Comparison of ENCODE assay signal across 23 mouse cellular contexts in genomic region chr3:133075560-133075959, GRCm38 (mm10).
"Had no signal": no experiment of that assay in that cellular context is flagged by ENCODE, and none has a peak within 500 bp of the region (broad histone marks: within the 10 kb centered on the region; RNA-seq: fewer than 3 reads in every experiment).

No protein-coding gene starts in this region.

- H3K27me3 ChIP-seq: heart, embryonic 12.5 days; hindbrain, embryonic 13.5 days; hindbrain, embryonic 15.5 days; kidney, embryonic 15.5 days; limb, embryonic 13.5 days; limb, embryonic 15.5 days; liver, embryonic 12.5 days had no signal

- H3K9me3 ChIP-seq: heart, embryonic 10.5 days; heart, embryonic 12.5 days; hindbrain, embryonic 13.5 days; hindbrain, embryonic 15.5 days; kidney, embryonic 15.5 days; limb, embryonic 13.5 days; limb, embryonic 15.5 days; liver, embryonic 12.5 days had no signal

- H3K4me1 ChIP-seq: heart, embryonic 10.5 days; hindbrain, embryonic 13.5 days; hindbrain, embryonic 15.5 days; kidney, embryonic 15.5 days; limb, embryonic 13.5 days; limb, embryonic 15.5 days had no signal

- H3K9ac ChIP-seq: heart, embryonic 12.5 days; hindbrain, embryonic 13.5 days; hindbrain, embryonic 15.5 days; kidney, embryonic 15.5 days; limb, embryonic 13.5 days; limb, embryonic 15.5 days; liver, embryonic 12.5 days had no signal

- ATAC-seq: hindbrain, postnatal 0 days; intestine, embryonic 16.5 days; liver, embryonic 12.5 days had no signal

- H3K4me3 ChIP-seq: heart, embryonic 10.5 days; heart, embryonic 12.5 days; hindbrain, embryonic 13.5 days; hindbrain, embryonic 15.5 days; kidney, embryonic 15.5 days; limb, embryonic 13.5 days; limb, embryonic 15.5 days; liver, embryonic 12.5 days had no signal

- H3K27ac ChIP-seq: heart, embryonic 10.5 days; hindbrain, embryonic 13.5 days; hindbrain, embryonic 15.5 days; hindbrain, postnatal 0 days; kidney, embryonic 15.5 days; kidney, postnatal 0 days; limb, embryonic 13.5 days; limb, embryonic 15.5 days; liver, embryonic 12.5 days had no signal

- H3K4me2 ChIP-seq: heart, embryonic 12.5 days; hindbrain, embryonic 13.5 days; hindbrain, embryonic 15.5 days; kidney, embryonic 15.5 days; limb, embryonic 13.5 days; limb, embryonic 15.5 days; liver, embryonic 12.5 days had no signal

- DNase-seq: gastrocnemius, postnatal 14 days; gastrocnemius, postnatal 36 days; heart, adult 18-20 months; heart, postnatal 10 days; heart, postnatal 36 days; kidney, adult 11 months; kidney, adult 2 months; kidney, adult 9 months; kidney, postnatal 14 days; kidney, postnatal 36 days; layer of hippocampus, postnatal 36 days; left cerebral cortex, postnatal 4 days had no signal
